Mouse (Mus musculus) kidney, postnatal 0 days (tissue): ENCODE data around the gene Obox6. TPM values are rescaled to one million over a fixed set of nuclear protein-coding genes. Genes with fewer than 3 reads are reported as not detected.
A peak's percentile ranks its signal among the peaks of the same experiment; 100 is the strongest.

Source experiments
- ATAC-seq: fragments of 200-750 bp; cut with Nextera tagmentation; replicated peaks from 2 replicates; pipeline ENCODE4 v1.8.0; 2017; ENCODE audit warnings: low read depth, moderate number of reproducible peaks, moderate TSS enrichment, moderate library complexity; ENCODE audit not compliant: low FRiP score
- DNase-seq: peaks from one replicate; pipeline ENCODE4 v3.0.0-alpha.2; 2016; ENCODE audit warnings: low spot score
- H3K27ac ChIP-seq: fragments of 300-500 bp; sonication (generic); 2 replicates; pipeline ENCODE4 v1.5.1; 2014; ENCODE audit warnings: mild to moderate bottlenecking
- H3K27me3 ChIP-seq: fragments of 300-500 bp; sonication (generic); 2 replicates; pipeline ENCODE4 v1.6.1; 2014; ENCODE audit warnings: low read length, mixed read lengths; ENCODE audit not compliant: insufficient read depth
- H3K36me3 ChIP-seq: fragments of 300-500 bp; sonication (generic); 2 replicates; pipeline ENCODE4 v1.6.1; 2014; ENCODE audit warnings: low read length, mixed read lengths; ENCODE audit not compliant: insufficient read depth
- H3K4me1 ChIP-seq: fragments of 300-500 bp; sonication (generic); replicated peaks from 2 replicates; pipeline ENCODE4 v1.6.1; 2014; ENCODE audit warnings: antibody characterized with exemption, low read length, mixed read lengths; ENCODE audit not compliant: insufficient read depth
- H3K4me2 ChIP-seq: fragments of 300-500 bp; sonication (generic); 2 replicates; pipeline ENCODE4 v1.6.1; 2014; ENCODE audit warnings: mild to moderate bottlenecking, low read length, moderate library complexity, mixed read lengths
- H3K4me3 ChIP-seq: fragments of 300-500 bp; sonication (generic); replicated peaks from 2 replicates; pipeline ENCODE4 v1.5.1; 2014; ENCODE audit warnings: low read depth, low read length
- H3K9ac ChIP-seq: fragments of 300-500 bp; sonication (generic); 2 replicates; pipeline ENCODE4 v1.6.1; 2014; ENCODE audit warnings: low read depth, low read length
- H3K9me3 ChIP-seq: fragments of 300-500 bp; sonication (generic); replicated peaks from 2 replicates; pipeline ENCODE4 v1.6.1; 2016; ENCODE audit warnings: low read length, inconsistent platforms, mixed read lengths
- CTCF ChIP-seq: IDR thresholded peaks from 2 replicates; pipeline ENCODE4 v1.5.1; 2016; ENCODE audit warnings: antibody characterized with exemption, low read depth, mild to moderate bottlenecking, moderate library complexity
- WGBS: fragments of 180-500 bp; shearing (Covaris S2); extraction: QIAGEN DNeasy Blood & Tissue Kit; methylation state at CpG from one replicate; pipeline ENCODE4 v1.1.7; 2014; 5-methylcytosine and 5-hydroxymethylcytosine counted together
- polyA plus RNA-seq: library from polyadenylated mRNA; unstranded; fragments of >200 nt; fragmentation: Nextera tagmentation; extraction: Ambion mirVana; gene quantifications from 2 replicates; pipeline ENCODE4 v1.2.1, GENCODE M21; 2015

Gene Obox6
- not detected in 2 replicates for polyA plus RNA-seq

DNA sequence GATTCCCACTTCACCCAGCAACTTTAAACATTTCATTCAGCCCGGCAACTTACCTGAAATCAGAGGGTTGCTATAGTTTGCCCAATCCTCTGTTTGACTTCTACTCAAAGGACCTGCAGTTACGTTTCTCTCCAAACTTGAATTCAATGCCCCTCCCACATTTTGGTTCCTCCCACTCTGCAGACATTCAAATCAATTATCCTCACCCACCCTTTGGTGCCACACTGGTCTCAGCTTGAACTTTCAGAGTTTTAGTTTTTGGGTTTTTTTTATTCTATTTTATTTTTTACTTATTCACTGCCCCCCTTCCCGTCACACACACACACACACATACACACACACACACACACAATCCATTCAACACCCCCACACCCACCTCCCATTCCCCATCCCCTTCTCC is at the start of gene Obox6:
TSS of gene Obox6 (minus strand) at position 101 of the 400 bp plus-strand sequence.
- TF ChIP-seq CTCF = no peak
- H3K9me3 ChIP-seq = 0 out of 2 replicates have a peak, but pooled peaks cover 6% of the 10 kb centered on the region
- no peak within 1 kb of the TSS for H3K4me3 ChIP-seq
- no peaks in the 10 kb centered on the region for H3K36me3 ChIP-seq
- no peak within 1 kb of the TSS for H3K9ac ChIP-seq
- H3K27me3 ChIP-seq = no peaks in the 10 kb centered on the region
- DNase-seq = no peak
- no peak within 1 kb of the TSS for H3K4me2 ChIP-seq
- WGBS = 86% methylated on average over 3 of the region's 3 CpGs
- ATAC-seq = no peak
- H3K27ac ChIP-seq = no peak within 1 kb of the TSS
- H3K4me1 ChIP-seq = no peaks in the 10 kb centered on the region

DNA sequence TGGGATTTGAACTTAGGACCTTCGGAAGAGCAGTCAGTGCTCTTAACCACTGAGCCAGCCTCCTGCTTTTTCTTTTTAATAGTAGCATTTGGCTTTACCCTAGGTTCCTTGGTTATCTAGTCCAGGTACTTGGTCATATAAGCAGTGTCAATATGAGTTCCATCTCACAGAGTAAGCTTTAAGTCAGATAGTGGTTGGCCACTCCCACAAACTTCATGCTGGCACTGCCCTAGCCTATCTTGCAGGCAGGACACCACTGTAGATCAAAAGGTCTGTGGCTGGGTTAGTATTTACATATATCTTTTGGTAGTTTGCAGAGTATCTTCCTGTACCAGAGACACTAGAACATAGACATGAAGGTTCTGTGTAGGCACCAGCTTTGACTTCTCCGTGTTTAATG is 44.6 kb upstream of the Obox6 start:
- Histone ChIP-seq H3K4me1 (no peaks in the 10 kb centered on the region), H3K27me3 (no peaks in the 10 kb centered on the region), H3K36me3 (no peaks in the 10 kb centered on the region), H3K27ac (no peak overlapping the region), H3K9ac (no peak overlapping the region), H3K4me3 (no peak overlapping the region), H3K9me3 (no peaks in the 10 kb centered on the region), H3K4me2 (no peak overlapping the region)
- ATAC-seq (no peak), DNase-seq (no peak)
- 86% methylated on average over 2 of the region's 2 CpGs for WGBS
- no peak for TF ChIP-seq CTCF

DNA sequence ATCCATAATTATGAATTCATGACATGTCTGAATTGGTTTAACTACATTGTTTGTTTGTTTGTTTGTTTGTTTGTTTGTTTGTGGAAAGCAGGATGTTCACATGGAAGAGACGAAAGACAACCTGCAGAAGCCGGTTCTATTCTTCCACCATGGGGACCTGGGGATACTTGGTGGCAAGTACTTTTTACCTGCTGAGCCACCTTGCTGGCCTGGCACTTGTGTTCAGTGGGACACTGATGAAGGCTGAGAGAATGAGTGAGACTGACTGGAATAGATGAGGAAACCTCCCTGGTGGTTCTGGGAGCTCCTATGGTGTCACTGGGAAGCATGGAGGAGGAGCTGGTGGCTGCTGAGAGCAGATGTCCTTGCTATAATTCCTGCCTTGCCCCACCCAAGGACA is 42.8 kb upstream of the Obox6 start, which contains the start of gene Crxos:
TSS of gene Crxos (plus strand) at position 301 of the 400 bp plus-strand sequence.
- no peaks in the 10 kb centered on the region for H3K27me3 ChIP-seq
- ATAC-seq (no peak), DNase-seq (no peak)
- H3K4me3 ChIP-seq = no peak within 1 kb of the TSS
- no peak within 1 kb of the TSS for H3K27ac ChIP-seq
- 86% methylated on average over 2 of the region's 2 CpGs for WGBS
- H3K4me2 ChIP-seq = no peak within 1 kb of the TSS
- no peak for TF ChIP-seq CTCF
- H3K9ac ChIP-seq = no peak within 1 kb of the TSS
- no peaks in the 10 kb centered on the region for H3K36me3 ChIP-seq
- H3K4me1 ChIP-seq = no peaks in the 10 kb centered on the region
- no peaks in the 10 kb centered on the region for H3K9me3 ChIP-seq

DNA sequence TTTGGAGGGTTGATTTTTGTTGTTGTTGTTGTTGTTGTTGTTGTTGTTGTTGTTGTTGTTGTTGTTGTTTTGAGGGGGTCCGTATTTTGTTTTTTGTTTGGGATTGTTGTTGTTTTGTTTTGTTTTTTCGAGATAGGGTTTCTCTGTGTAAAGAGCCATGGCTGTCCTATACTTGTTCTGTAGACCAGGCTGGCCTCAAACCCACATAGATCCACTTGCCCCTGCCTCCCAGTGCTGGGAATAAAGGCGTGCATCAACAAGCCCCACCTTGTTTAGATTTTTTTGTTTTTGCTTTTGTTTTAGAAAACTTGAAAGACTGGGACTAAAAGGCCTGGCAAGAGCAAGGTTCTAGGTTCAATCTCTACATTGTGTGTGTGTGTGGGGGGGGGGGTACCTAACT is 42.4 kb upstream of the Obox6 start:
- 63% methylated on average over 3 of the region's 3 CpGs for WGBS

DNA sequence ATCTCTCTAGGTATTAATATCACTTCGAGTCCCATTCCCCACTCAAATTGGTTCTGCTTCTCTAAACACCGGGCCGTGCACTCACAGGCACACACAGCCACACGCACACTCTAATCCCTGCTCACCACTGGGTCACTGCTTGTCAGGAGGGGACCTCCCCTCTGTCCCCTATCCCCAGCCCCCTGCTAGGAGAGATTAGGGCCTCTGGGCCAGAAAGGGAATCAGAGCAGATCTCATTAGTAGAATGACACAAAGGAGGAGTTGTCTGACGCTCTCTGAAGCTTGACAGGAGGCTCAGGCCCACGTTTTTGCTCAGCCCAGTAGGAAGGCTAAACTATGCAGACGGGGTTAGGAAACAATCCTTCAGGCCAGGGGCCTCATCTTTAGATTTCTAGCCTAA is 41.9 kb upstream of the Obox6 start:
- TF ChIP-seq CTCF = no peak
- Histone ChIP-seq H3K4me1 (no peaks in the 10 kb centered on the region), H3K27me3 (no peaks in the 10 kb centered on the region), H3K36me3 (no peaks in the 10 kb centered on the region), H3K4me3 (no peak overlapping the region), H3K4me2 (no peak overlapping the region), H3K9ac (no peak overlapping the region), H3K9me3 (no peaks in the 10 kb centered on the region), H3K27ac (no peak overlapping the region)
- ATAC-seq (no peak), DNase-seq (peak; percentile 7)
- WGBS = 22% methylated on average over 7 of the region's 7 CpGs

More for the DNA sequence above, 42.4 kb upstream of the Obox6 start:
- Histone ChIP-seq H3K9me3 (no peaks in the 10 kb centered on the region), H3K9ac (no peak overlapping the region), H3K36me3 (no peaks in the 10 kb centered on the region), H3K27ac (no peak overlapping the region), H3K4me3 (no peak overlapping the region), H3K4me2 (no peak overlapping the region), H3K27me3 (no peaks in the 10 kb centered on the region), H3K4me1 (no peaks in the 10 kb centered on the region)
- ATAC-seq = no peak
- no peak for DNase-seq
- no peak for TF ChIP-seq CTCF

DNA sequence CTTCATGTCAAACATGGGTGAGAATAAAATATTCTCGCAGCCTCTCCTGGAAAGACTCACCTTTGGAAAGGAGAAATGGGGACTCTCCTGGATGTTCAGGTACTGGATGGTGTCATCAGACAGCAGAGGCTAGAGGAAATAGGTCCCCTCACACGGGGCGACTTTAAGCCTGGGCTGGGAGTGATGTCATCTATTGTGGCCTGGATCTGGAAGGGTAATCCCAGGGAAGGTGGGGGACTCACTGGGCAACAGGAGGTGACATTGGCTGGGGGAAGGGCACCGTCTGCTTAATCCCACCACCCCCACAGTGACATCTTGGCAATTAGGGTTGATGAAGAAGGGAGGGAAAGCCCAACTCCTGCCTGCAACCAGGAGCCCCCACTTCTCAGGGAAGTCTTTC is 40.3 kb upstream of the Obox6 start, which contains the start of gene Crx:
TSS of gene Crx (minus strand) at position 213 of the 400 bp plus-strand sequence.
- ATAC-seq = no peak
- no peak within 1 kb of the TSS for H3K9ac ChIP-seq
- no peak within 1 kb of the TSS for H3K4me2 ChIP-seq
- WGBS = 32% methylated on average over 4 of the region's 4 CpGs
- H3K9me3 ChIP-seq = no peaks in the 10 kb centered on the region
- no peaks in the 10 kb centered on the region for H3K27me3 ChIP-seq
- DNase-seq = no peak
- no peaks in the 10 kb centered on the region for H3K4me1 ChIP-seq
- no peaks in the 10 kb centered on the region for H3K36me3 ChIP-seq
- no peak for TF ChIP-seq CTCF
- no peak within 1 kb of the TSS for H3K27ac ChIP-seq
- H3K4me3 ChIP-seq = no peak within 1 kb of the TSS

DNA sequence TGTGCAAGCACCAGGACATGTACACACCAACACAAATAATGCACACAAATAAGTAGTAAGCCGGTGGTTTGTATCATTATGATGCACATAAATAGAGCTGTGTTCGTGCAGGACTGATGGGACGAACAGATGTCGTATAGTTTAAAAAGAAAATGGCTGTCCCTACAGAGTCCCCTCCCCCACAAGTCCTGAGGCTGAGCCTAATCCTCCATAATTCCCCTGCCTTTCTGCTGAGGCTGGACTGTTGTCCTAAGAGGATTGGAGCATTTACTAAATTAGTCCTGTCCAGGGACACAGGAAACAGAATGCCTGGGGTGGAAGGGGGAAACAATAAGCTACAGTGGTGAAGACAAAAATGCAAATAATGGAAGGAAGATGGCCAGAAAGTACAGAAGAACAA is 24.6 kb upstream of the Obox6 start:
- Histone ChIP-seq H3K27me3 (no peaks in the 10 kb centered on the region), H3K27ac (no peak overlapping the region), H3K4me2 (no peak overlapping the region), H3K9me3 (no peaks in the 10 kb centered on the region), H3K4me3 (no peak overlapping the region), H3K4me1 (no peaks in the 10 kb centered on the region), H3K9ac (no peak overlapping the region), H3K36me3 (no peaks in the 10 kb centered on the region)
- DNase-seq (no peak), ATAC-seq (no peak)
- no peak for TF ChIP-seq CTCF
- 68% methylated on average over 4 of the region's 4 CpGs for WGBS
